Mouse (Mus musculus) MEL (cell line): ENCODE results near the gene Krt31. TPM values are rescaled to one million over a fixed set of nuclear protein-coding genes. Genes with fewer than 3 reads are reported as not detected.

Experiments
- DNase-seq: peaks from one replicate; pipeline ENCODE4 v3.0.0; 2011; ENCODE audit warnings: low read depth, low spot score
- H3K27ac ChIP-seq: 2 replicates; pipeline ENCODE4 v1.5.1; 2012; ENCODE audit warnings: low read depth, mild to moderate bottlenecking, control low read depth, low read length, moderate library complexity; ENCODE audit not compliant: control insufficient read depth
- H3K27me3 ChIP-seq, 2 experiments: fragments of 150-350 bp in 1 of 2; sonication (generic) in 1 of 2; 2 replicates each; pipeline ENCODE4 v1.6.1; 2012; ENCODE audit warnings: low read length in 2 of 2, mild to moderate bottlenecking in 2 of 2, improper control_type of control experiment in 1 of 2, moderate library complexity in 1 of 2; ENCODE audit not compliant: insufficient read depth in 2 of 2, control insufficient read depth in 1 of 2
- H3K36me3 ChIP-seq, 2 experiments: 2 replicates each; pipeline ENCODE4 v1.6.1; 2012 to 2014; ENCODE audit warnings: low read length in 2 of 2, improper control_type of control experiment in 1 of 2, inconsistent platforms in 1 of 2, mild to moderate bottlenecking in 1 of 2; ENCODE audit not compliant: insufficient read depth in 2 of 2, control insufficient read depth in 1 of 2
- H3K4me1 ChIP-seq, 2 experiments: fragments of 150-350 bp in 1 of 2; sonication (generic) in 1 of 2; 2 replicates each; pipeline ENCODE4 v1.6.1; 2012; ENCODE audit warnings: low read length in 2 of 2, improper control_type of control experiment in 1 of 2, mild to moderate bottlenecking in 1 of 2; ENCODE audit not compliant: insufficient read depth in 2 of 2, control insufficient read depth in 1 of 2
- H3K4me3 ChIP-seq, 2 experiments: fragments of 150-350 bp in 1 of 2; sonication (generic) in 1 of 2; 2 replicates each; pipeline ENCODE4 v1.5.1; 2012; ENCODE audit warnings: low read depth in 2 of 2, low read length in 2 of 2, mild to moderate bottlenecking in 2 of 2, moderate library complexity in 2 of 2, control low read depth in 1 of 2, improper control_type of control experiment in 1 of 2; ENCODE audit not compliant: control insufficient read depth in 1 of 2, insufficient read depth in 1 of 2
- H3K79me2 ChIP-seq: 2 replicates; pipeline ENCODE4 v1.6.1; 2012; ENCODE audit warnings: mild to moderate bottlenecking, low read length, moderate library complexity; ENCODE audit not compliant: control insufficient read depth, poor library complexity, insufficient read depth
- H3K9ac ChIP-seq: 2 replicates; pipeline ENCODE4 v1.6.1; 2012; ENCODE audit warnings: low read depth, mild to moderate bottlenecking, control low read depth, low read length, moderate library complexity; ENCODE audit not compliant: control insufficient read depth, poor library complexity, severe bottlenecking
- H3K9me3 ChIP-seq: fragments of 150-350 bp; sonication (generic); replicated peaks from 2 replicates; pipeline ENCODE4 v1.6.1; 2012; ENCODE audit warnings: mild to moderate bottlenecking, low read length, improper control_type of control experiment, moderate library complexity; ENCODE audit not compliant: insufficient read depth
- CHD2 ChIP-seq: IDR thresholded peaks from 2 replicates; pipeline ENCODE4 v1.6.1; 2011; ENCODE audit warnings: low read length, improper control_type of control experiment
- CTCF ChIP-seq, 3 experiments: IDR thresholded peaks in 2 of 3; conservative IDR thresholded peaks in 1 of 3; 2 replicates each; pipeline ENCODE4 v1.5.1; 2011 to 2012; ENCODE audit warnings: low read length in 3 of 3, low read depth in 2 of 3, mild to moderate bottlenecking in 2 of 3, improper control_type of control experiment in 1 of 3, inconsistent platforms in 1 of 3, mixed read lengths in 1 of 3, moderate library complexity in 1 of 3; ENCODE audit not compliant: control insufficient read depth in 1 of 3, insufficient read depth in 1 of 3, poor library complexity in 1 of 3, severe bottlenecking in 1 of 3
- E2F4 ChIP-seq: IDR thresholded peaks from 2 replicates; pipeline ENCODE4 v1.6.1; 2011; ENCODE audit warnings: low read depth, low read length, improper control_type of control experiment, borderline replicate concordance
- ELF1 ChIP-seq: IDR thresholded peaks from 2 replicates; pipeline ENCODE4 v1.6.1; 2014; ENCODE audit warnings: low read depth, mild to moderate bottlenecking, inconsistent platforms, low read length, improper control_type of control experiment, moderate library complexity
- EP300 ChIP-seq, 2 experiments: IDR thresholded peaks; 2 replicates each; pipeline ENCODE4 v1.6.1; 2011; ENCODE audit warnings: improper control_type of control experiment in 2 of 2, low read length in 2 of 2, low read depth in 1 of 2, mild to moderate bottlenecking in 1 of 2
- ETS1 ChIP-seq: IDR thresholded peaks from 2 replicates; pipeline ENCODE4 v1.6.1; 2012; ENCODE audit warnings: low read depth, mild to moderate bottlenecking, inconsistent platforms, low read length, improper control_type of control experiment, moderate library complexity
- JUND ChIP-seq: IDR thresholded peaks from 2 replicates; pipeline ENCODE4 v1.6.1; 2011; ENCODE audit warnings: low read depth, mild to moderate bottlenecking, improper control_type of control experiment, low read length
- KAT2A ChIP-seq: conservative IDR thresholded peaks from 2 replicates; pipeline ENCODE4 v1.6.1; 2012; ENCODE audit warnings: low read depth, low read length, improper control_type of control experiment, inconsistent platforms
- MEF2A ChIP-seq: IDR thresholded peaks from 2 replicates; pipeline ENCODE4 v1.6.1; 2014; ENCODE audit warnings: low read depth, mild to moderate bottlenecking, inconsistent platforms, low read length, improper control_type of control experiment; ENCODE audit not compliant: poor library complexity, insufficient replicate concordance, severe bottlenecking; ENCODE audit errors: extremely low read depth
- MXI1 ChIP-seq: IDR thresholded peaks from 2 replicates; pipeline ENCODE4 v1.6.1; 2011; ENCODE audit warnings: mild to moderate bottlenecking, low read depth, low read length, improper control_type of control experiment
- MYC ChIP-seq: IDR thresholded peaks from 2 replicates; pipeline ENCODE4 v1.6.1; 2011; ENCODE audit warnings: low read depth, mild to moderate bottlenecking, low read length, improper control_type of control experiment, moderate library complexity
- NELFE ChIP-seq: IDR thresholded peaks from 2 replicates; pipeline ENCODE4 v1.6.1; 2011; ENCODE audit warnings: low read depth, low read length, improper control_type of control experiment
- POLR2AphosphoS2 ChIP-seq: IDR thresholded peaks from 2 replicates; pipeline ENCODE4 v1.6.1; 2011; ENCODE audit warnings: low read length, improper control_type of control experiment
- SMC3 ChIP-seq: IDR thresholded peaks from 2 replicates; pipeline ENCODE4 v1.6.1; 2011; ENCODE audit warnings: low read depth, low read length, improper control_type of control experiment
- TAL1 ChIP-seq: IDR thresholded peaks from 2 replicates; pipeline ENCODE4 v1.6.1; 2012; ENCODE audit warnings: mild to moderate bottlenecking, inconsistent platforms, low read length, moderate library complexity, mixed read lengths
- TBP ChIP-seq: IDR thresholded peaks from 2 replicates; pipeline ENCODE4 v1.8.0; 2011; ENCODE audit warnings: low read depth, low read length, improper control_type of control experiment
- UBTF ChIP-seq: IDR thresholded peaks from 2 replicates; pipeline ENCODE4 v1.6.1; 2012; ENCODE audit warnings: low read depth, mild to moderate bottlenecking, inconsistent platforms, low read length, improper control_type of control experiment, moderate library complexity, borderline replicate concordance; ENCODE audit not compliant: insufficient read depth
- USF1 ChIP-seq: IDR thresholded peaks from 2 replicates; pipeline ENCODE4 v1.6.1; 2014; ENCODE audit warnings: low read depth, mild to moderate bottlenecking, inconsistent platforms, low read length, improper control_type of control experiment, moderate library complexity
- ZKSCAN1 ChIP-seq: IDR thresholded peaks from 2 replicates; pipeline ENCODE4 v1.6.1; 2012; ENCODE audit warnings: low read depth, mild to moderate bottlenecking, inconsistent platforms, low read length, improper control_type of control experiment, moderate library complexity
- ZNF384 ChIP-seq: IDR thresholded peaks from 2 replicates; pipeline ENCODE4 v1.6.1; 2012; ENCODE audit warnings: low read depth, mild to moderate bottlenecking, inconsistent platforms, low read length, improper control_type of control experiment
- polyA plus RNA-seq, 2 experiments: library from polyadenylated mRNA; stranded (reverse) in 1 of 2; unstranded in 1 of 2; fragments of >175 nt in 1 of 2; fragments of >200 nt in 1 of 2; gene quantifications; 2 replicates each; pipeline versions ENCODE4 v1.2.1 to v1.2.4; 2012; ENCODE audit warnings: low replicate concordance in 2 of 2, low read depth in 1 of 2; ENCODE audit not compliant: insufficient read length in 2 of 2, insufficient read depth in 1 of 2, missing spikeins in 1 of 2
- total RNA-seq: library from RNA; depleted of rRNA; stranded (reverse); fragments of 300-350 nt; gene quantifications from 2 replicates; pipeline ENCODE4 v1.2.3, GENCODE M21; 2012

Krt31 gene
- total and polyA plus RNA-seq, 3 experiments: not detected

DNA sequence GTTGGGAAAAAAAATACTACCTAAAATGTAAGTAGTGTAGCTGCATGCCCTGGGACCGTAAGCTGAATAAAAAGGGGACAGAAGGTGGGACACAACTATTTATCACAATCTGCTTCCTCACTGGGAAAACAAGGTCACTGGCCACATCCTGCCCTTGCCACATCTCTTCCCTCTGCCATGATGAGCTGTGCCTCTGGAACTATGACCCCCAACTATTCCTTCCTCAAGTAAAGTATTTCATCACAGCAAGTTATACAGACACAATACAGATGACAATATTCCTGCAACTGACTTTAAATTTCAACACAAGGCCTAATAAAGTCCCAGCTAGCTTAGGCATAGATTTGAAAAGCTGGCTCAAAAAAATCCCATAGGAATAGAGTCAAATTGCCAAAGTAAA, 30.9 kb downstream of the Krt31 start:
- Histone ChIP-seq H3K36me3 (no peaks in the 10 kb centered on the region), H3K27me3 (no peaks in the 10 kb centered on the region), H3K9ac (no peak overlapping the region), H3K27ac (no peak overlapping the region), H3K4me1 (no peaks in the 10 kb centered on the region), H3K4me3 (no peak overlapping the region), H3K9me3 (no peaks in the 10 kb centered on the region), H3K79me2 (no peaks in the 10 kb centered on the region)
- no peak for DNase-seq
- no peak for TF ChIP-seq EP300 (IDR thresholded peaks at IDR 0.05; ENCODE audit: low read depth in 1 of 2, low read length in 2 of 2)

DNA sequence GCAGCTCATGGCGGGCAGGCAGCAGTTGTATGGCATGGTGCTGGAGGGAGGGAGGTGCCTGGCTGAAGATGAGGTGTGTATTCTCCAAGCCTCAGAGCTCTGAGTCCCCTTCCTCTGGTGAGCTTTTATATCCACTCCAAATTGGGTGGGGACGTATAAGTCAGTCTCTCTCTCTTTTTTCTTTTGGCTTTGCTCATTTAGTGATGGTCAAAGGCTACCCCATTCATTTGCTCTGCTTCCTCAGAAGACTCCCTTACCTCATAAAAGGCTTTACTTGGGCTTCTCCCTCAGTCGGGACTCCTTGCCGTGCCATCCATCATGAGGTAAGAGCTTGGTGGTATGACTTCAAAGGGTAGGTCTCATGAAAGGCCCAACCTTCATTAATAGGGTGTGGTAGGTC, 34.2 kb downstream of the Krt31 start, which contains the start of gene Krt33a:
Gene Krt33a (minus strand): TSS at position 101 of the 400 bp plus-strand sequence.
- DNase-seq: no peak
- Histone ChIP-seq H3K27ac (no peak within 1 kb of the TSS), H3K9ac (no peak within 1 kb of the TSS), H3K4me1 (no peaks in the 10 kb centered on the region), H3K4me3 (no peak within 1 kb of the TSS), H3K79me2 (no peaks in the 10 kb centered on the region), H3K36me3 (no peaks in the 10 kb centered on the region), H3K27me3 (no peaks in the 10 kb centered on the region), H3K9me3 (no peaks in the 10 kb centered on the region)
- TF ChIP-seq ZKSCAN1 (no peak), NELFE (no peak), MEF2A (no peak), ELF1 (no peak), SMC3 (no peak), MXI1 (no peak), TBP (no peak), POLR2AphosphoS2 (no peak), UBTF (no peak), USF1 (no peak), ZNF384 (no peak), ETS1 (no peak), JUND (no peak), E2F4 (no peak), EP300 (IDR thresholded peaks at IDR 0.05; ENCODE audit: low read depth in 1 of 2, low read length in 2 of 2) (no peak), CTCF (IDR thresholded peaks at IDR 0.05 in 2 of 3, conservative IDR thresholded peaks at IDR 0.05 in 1 of 3; ENCODE audit: control insufficient read depth in 1 of 3, insufficient read depth in 1 of 3, low read depth in 2 of 3, low read length in 3 of 3, poor library complexity in 1 of 3, severe bottlenecking in 1 of 3) (no peak), KAT2A (no peak), TAL1 (no peak), CHD2 (no peak), MYC (no peak)
